Mouse (Mus musculus) thymus, adult 2 months (tissue): ENCODE results near the gene Exoc3l4. TPM values are rescaled to one million over a fixed set of nuclear protein-coding genes. Genes with fewer than 3 reads are reported as not detected.

Experiments used
- DNase-seq: peaks from one replicate; pipeline ENCODE4 v3.0.0; 2021
- H3K27ac ChIP-seq: fragments of 200-500 bp; 2 replicates; pipeline ENCODE4 v1.5.1; 2012; ENCODE audit warnings: low read length, control low read depth; ENCODE audit not compliant: control insufficient read depth, insufficient read depth
- H3K27me3 ChIP-seq: fragments of 200-500 bp; 2 replicates; pipeline ENCODE4 v1.6.1; 2012; ENCODE audit warnings: mild to moderate bottlenecking, low read length, moderate library complexity, mixed read lengths; ENCODE audit not compliant: control insufficient read depth, insufficient read depth
- H3K36me3 ChIP-seq: fragments of 200-500 bp; 2 replicates; pipeline ENCODE4 v1.6.1; 2012; ENCODE audit warnings: mild to moderate bottlenecking, low read length, moderate library complexity; ENCODE audit not compliant: control insufficient read depth, insufficient read depth
- H3K4me1 ChIP-seq: fragments of 200-500 bp; replicated peaks from 2 replicates; pipeline ENCODE4 v1.6.1; 2012; ENCODE audit warnings: low read length; ENCODE audit not compliant: control insufficient read depth, insufficient read depth
- H3K4me3 ChIP-seq: fragments of 200-500 bp; 2 replicates; pipeline ENCODE4 v1.5.1; 2012; ENCODE audit warnings: mild to moderate bottlenecking, low read length, control low read depth, moderate library complexity; ENCODE audit not compliant: control insufficient read depth, insufficient read depth
- CTCF ChIP-seq: fragments of 200-500 bp; IDR thresholded peaks from 2 replicates; pipeline ENCODE4 v1.5.1; 2012; ENCODE audit warnings: mild to moderate bottlenecking, control low read depth, low read length, moderate library complexity, borderline replicate concordance; ENCODE audit not compliant: control insufficient read depth, poor library complexity, insufficient read depth; ENCODE audit errors: extremely low read depth
- POLR2A ChIP-seq: fragments of 200-500 bp; IDR thresholded peaks from 2 replicates; pipeline ENCODE4 v1.6.1; 2012; ENCODE audit warnings: mild to moderate bottlenecking, low read length, control low read depth, moderate library complexity; ENCODE audit not compliant: control insufficient read depth, poor library complexity, insufficient read depth; ENCODE audit errors: extremely low read depth
- WGBS: fragments of 180-500 bp; shearing (Covaris S2); methylation state at CpG from one replicate; pipeline ENCODE4 v1.1.7; 2018; 5-methylcytosine and 5-hydroxymethylcytosine counted together
- polyA plus RNA-seq: library from polyadenylated mRNA; depleted of rRNA; stranded (reverse); fragments of >200 nt; gene quantifications from 2 replicates; pipeline ENCODE4 v1.2.3, GENCODE M21; 2012

The Exoc3l4 gene
- polyA plus RNA-seq, 1 experiment = 41.5 TPM

GRCm38 (mm10) chr12:111455311-111455846, 38.6 kb downstream of the Exoc3l4 start:
- Histone ChIP-seq H3K4me1 (no peaks in the 10 kb centered on the region), H3K36me3 (no peaks in the 10 kb centered on the region), H3K27me3 (no peaks in the 10 kb centered on the region), H3K4me3 (no peak overlapping the region), H3K27ac (no peak overlapping the region)
- 85% methylated on average over 12 of the region's 12 CpGs for WGBS
- TF ChIP-seq POLR2A = no peak
- no peak for TF ChIP-seq CTCF
- no peak for DNase-seq

GRCm38 (mm10) chr12:111455860-111456259, 39.0 kb downstream of the Exoc3l4 start:
- Histone ChIP-seq H3K27ac (no peak overlapping the region), H3K4me1 (no peaks in the 10 kb centered on the region), H3K4me3 (no peak overlapping the region), H3K36me3 (no peaks in the 10 kb centered on the region), H3K27me3 (no peaks in the 10 kb centered on the region)
- 85% methylated on average over 8 of the region's 8 CpGs for WGBS
- no peak for DNase-seq
- TF ChIP-seq POLR2A (no peak), CTCF (no peak)

GRCm38 (mm10) chr12:111457742-111458141, 40.9 kb downstream of the Exoc3l4 start:
- no peak overlapping the region for H3K27ac ChIP-seq
- no peak for DNase-seq

GRCm38 (mm10) chr12:111463570-111463969, 46.8 kb downstream of the Exoc3l4 start:
- Histone ChIP-seq H3K4me3 (no peak overlapping the region), H3K27me3 (no peaks in the 10 kb centered on the region), H3K4me1 (no peaks in the 10 kb centered on the region), H3K27ac (no peak overlapping the region), H3K36me3 (no peaks in the 10 kb centered on the region)
- TF ChIP-seq POLR2A (no peak), CTCF (no peak)
- WGBS = 88% methylated on average over 7 of the region's 7 CpGs
- DNase-seq = no peak

More at GRCm38 (mm10) chr12:111457742-111458141, 40.9 kb downstream of the Exoc3l4 start:
- H3K27me3 ChIP-seq = no peaks in the 10 kb centered on the region
- 92% methylated on average over 1 of the region's 1 CpGs for WGBS
- H3K4me1 ChIP-seq = no peaks in the 10 kb centered on the region
- no peak overlapping the region for H3K4me3 ChIP-seq
- H3K36me3 ChIP-seq = no peaks in the 10 kb centered on the region
- TF ChIP-seq POLR2A (no peak), CTCF (no peak)

- 100% methylated on average over 3 of the region's 3 CpGs for WGBS
- no peak for DNase-seq
- Histone ChIP-seq H3K4me1 (no peaks in the 10 kb centered on the region), H3K27ac (no peak overlapping the region), H3K36me3 (no peaks in the 10 kb centered on the region), H3K27me3 (no peaks in the 10 kb centered on the region), H3K4me3 (no peak overlapping the region)
- TF ChIP-seq POLR2A (no peak), CTCF (no peak)
Observed at GRCm38 (mm10) chr12:111466369-111466768, 49.6 kb downstream of the Exoc3l4 start.

- Histone ChIP-seq H3K27me3 (no peaks in the 10 kb centered on the region), H3K4me3 (no peak overlapping the region), H3K4me1 (0 out of 2 replicates have a peak, but pooled peaks cover 3% of the 10 kb centered on the region), H3K27ac (no peak overlapping the region), H3K36me3 (no peaks in the 10 kb centered on the region)
- DNase-seq = no peak
- WGBS = 96% methylated on average over 7 of the region's 7 CpGs
- TF ChIP-seq POLR2A (no peak), CTCF (no peak)
Observed at GRCm38 (mm10) chr12:111468206-111468605, 51.4 kb downstream of the Exoc3l4 start.

GRCm38 (mm10) chr12:111469507-111469906, 52.7 kb downstream of the Exoc3l4 start:
- Histone ChIP-seq H3K27me3 (no peaks in the 10 kb centered on the region), H3K27ac (no peak overlapping the region), H3K36me3 (no peaks in the 10 kb centered on the region), H3K4me3 (no peak overlapping the region), H3K4me1 (peaks cover 9% of the 10 kb centered on the region)
- 10% methylated on average over 8 of the region's 8 CpGs for WGBS
- TF ChIP-seq POLR2A = no peak
- TF ChIP-seq CTCF = peak; percentile 74; the same call in 1 of the 2 replicates
- DNase-seq = peak; percentile 59
